Mouse (Mus musculus): ENCODE results near the gene Dnajc16. TPM values are rescaled to one million over a fixed set of nuclear protein-coding genes. Genes with fewer than 3 reads are reported as not detected.

Dnajc16 gene
- polyA plus RNA-seq, 1 experiment from 2014 or later = 6.3 TPM

DNA sequence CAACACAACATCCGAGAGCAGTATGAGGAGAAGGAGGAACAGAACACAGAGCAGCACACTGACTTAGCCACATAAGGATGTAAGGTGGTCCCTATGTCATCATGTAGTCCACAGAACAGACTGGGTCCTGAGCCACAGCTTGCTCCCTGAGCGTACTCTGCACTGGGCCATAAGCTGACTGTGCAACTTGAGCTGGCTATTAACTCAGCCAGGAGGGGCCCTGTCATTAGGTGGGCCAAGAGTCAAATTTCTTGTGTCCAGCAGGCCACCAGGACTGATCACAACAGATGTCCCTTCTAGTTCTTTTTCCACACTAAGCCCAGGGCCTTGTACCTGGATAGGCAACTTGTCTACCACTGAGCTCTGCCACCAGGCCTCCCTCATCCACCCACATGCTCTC is 75.7 kb downstream of the Dnajc16 start:
- Histone ChIP-seq H3K36me3 (peaks cover 40% of the 10 kb centered on the region), H3K9me3 (replicated peaks) (no peaks in the 10 kb centered on the region), H3K4me1 (peaks cover 4% of the 10 kb centered on the region; the same call in 1 of the 2 replicates), H3K4me2 (replicated peaks) (no peak overlapping the region), H3K27me3 (no peaks in the 10 kb centered on the region), H3K9ac (no peak overlapping the region), H3K4me3 (no peak overlapping the region), H3K27ac (no peak overlapping the region)
- WGBS = 78% methylated on average over 2 of the region's 2 CpGs
- ATAC-seq (ENCODE audit: low FRiP score) = no peak

DNA sequence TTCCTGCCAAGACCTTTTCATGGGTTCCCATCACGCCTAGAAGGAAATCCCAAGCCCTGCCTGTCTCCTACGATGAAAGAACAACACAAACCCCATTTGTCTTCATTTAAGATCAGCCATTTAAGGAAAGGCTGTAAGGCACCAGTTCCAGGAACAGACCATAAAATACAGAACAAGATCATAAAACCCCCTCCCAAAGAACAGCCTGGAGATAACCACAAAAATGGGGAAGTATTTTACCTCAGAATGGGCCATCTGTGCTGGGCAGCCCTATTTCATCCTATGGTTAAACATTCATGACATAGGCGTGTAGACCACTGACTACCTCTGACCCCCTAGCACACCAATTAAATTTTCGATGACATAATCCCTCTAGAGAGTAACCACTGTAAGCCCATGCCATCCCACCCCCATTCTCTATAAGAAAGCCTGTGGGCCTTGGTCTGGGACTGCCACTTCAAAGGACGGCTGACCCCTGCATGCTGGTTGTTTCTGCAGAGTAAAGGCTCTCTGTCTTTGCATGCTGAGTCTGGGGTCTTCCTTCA is 77.1 kb downstream of the Dnajc16 start:
- 87% methylated on average over 5 of the region's 5 CpGs for WGBS
- no peak for ATAC-seq (ENCODE audit: low FRiP score)
- Histone ChIP-seq H3K27ac (no peak overlapping the region), H3K4me1 (no peaks in the 10 kb centered on the region; the same call in 1 of the 2 replicates), H3K36me3 (peaks cover 53% of the 10 kb centered on the region), H3K9me3 (replicated peaks) (no peaks in the 10 kb centered on the region), H3K9ac (no peak overlapping the region), H3K4me3 (no peak overlapping the region), H3K4me2 (replicated peaks) (no peak overlapping the region), H3K27me3 (no peaks in the 10 kb centered on the region)

DNA sequence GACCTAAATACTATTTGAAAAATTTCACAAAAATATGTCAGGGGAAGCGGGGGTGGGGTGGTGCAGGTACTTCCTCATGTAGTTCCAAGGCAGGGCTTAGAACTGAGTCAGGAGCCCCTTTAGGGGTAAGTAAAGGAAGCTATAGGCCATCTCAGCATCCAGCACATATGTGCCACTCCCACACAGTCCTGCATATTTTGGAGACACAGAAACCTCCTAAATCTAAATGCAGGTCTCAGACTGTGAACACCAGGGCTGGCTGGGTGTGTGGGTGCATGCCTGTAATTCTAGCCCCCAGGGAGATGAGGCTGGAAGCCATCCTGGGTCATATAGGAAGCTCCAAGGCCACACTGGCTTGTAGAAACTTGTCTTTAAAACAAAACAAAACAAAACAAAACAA is 79.5 kb downstream of the Dnajc16 start:
- Histone ChIP-seq H3K27ac (no peak overlapping the region), H3K36me3 (peaks cover 69% of the 10 kb centered on the region), H3K9ac (no peak overlapping the region), H3K9me3 (replicated peaks) (no peaks in the 10 kb centered on the region), H3K4me3 (no peak overlapping the region), H3K27me3 (no peaks in the 10 kb centered on the region), H3K4me1 (no peaks in the 10 kb centered on the region; the same call in 1 of the 2 replicates), H3K4me2 (replicated peaks) (no peak overlapping the region)
- ATAC-seq (ENCODE audit: low FRiP score) = no peak
- WGBS = 97% methylated on average over 1 of the region's 1 CpGs

Other genes starting within 250 kb of the Dnajc16 start
- gene Fblim1, start 184.8 kb downstream of the Dnajc16 start, polyA plus RNA-seq (2016; fragmentation: Nextera tagmentation; extraction: Ambion mirVana) = 49.1 and 57.9 TPM in 2 replicates
- 0.29 and 0.50 TPM in 2 replicates for gene Tmem82, start 172.3 kb downstream of the Dnajc16 start, polyA plus RNA-seq (2016; fragmentation: Nextera tagmentation; extraction: Ambion mirVana)
- not detected in 2 replicates for gene Slc25a34, start 167.1 kb downstream of the Dnajc16 start, polyA plus RNA-seq (2016; fragmentation: Nextera tagmentation; extraction: Ambion mirVana)
- 6.3 and 7.6 TPM in 2 replicates for gene Plekhm2, start 126.0 kb downstream of the Dnajc16 start, polyA plus RNA-seq (2016; fragmentation: Nextera tagmentation; extraction: Ambion mirVana)
- gene Rsc1a1, start 105.3 kb downstream of the Dnajc16 start, polyA plus RNA-seq (2016; fragmentation: Nextera tagmentation; extraction: Ambion mirVana) = 0.43 TPM in 1 of 2 replicates, not detected in the other
- gene Ddi2, start 67.5 kb downstream of the Dnajc16 start, polyA plus RNA-seq (2016; fragmentation: Nextera tagmentation; extraction: Ambion mirVana) = 28.1 and 28.7 TPM in 2 replicates
- not detected in 2 replicates for gene Agmat, start 44.3 kb downstream of the Dnajc16 start, polyA plus RNA-seq (2016; fragmentation: Nextera tagmentation; extraction: Ambion mirVana)
- gene Casp9, start 2.7 kb upstream of the Dnajc16 start, polyA plus RNA-seq (2016; fragmentation: Nextera tagmentation; extraction: Ambion mirVana) = 23.6 and 25.6 TPM in 2 replicates
- gene Cela2a, start 35.2 kb upstream of the Dnajc16 start, polyA plus RNA-seq (2016; fragmentation: Nextera tagmentation; extraction: Ambion mirVana) = not detected in 2 replicates
- gene Ctrc, start 55.4 kb upstream of the Dnajc16 start, polyA plus RNA-seq (2016; fragmentation: Nextera tagmentation; extraction: Ambion mirVana) = not detected in 2 replicates
- 79.7 and 83.8 TPM in 2 replicates for gene Efhd2, start 84.0 kb upstream of the Dnajc16 start, polyA plus RNA-seq (2016; fragmentation: Nextera tagmentation; extraction: Ambion mirVana)
- gene Fhad1, start 224.2 kb upstream of the Dnajc16 start, polyA plus RNA-seq (2016; fragmentation: Nextera tagmentation; extraction: Ambion mirVana) = 5.2 and 6.2 TPM in 2 replicates

All from hindbrain, embryonic 12.5 days (tissue).